Mouse (Mus musculus) heart, embryonic 16.5 days (tissue): ENCODE measurements around the gene Fau. TPM values are rescaled to one million over a fixed set of nuclear protein-coding genes. Genes with fewer than 3 reads are reported as not detected.

ENCODE experiments used
- ATAC-seq: fragments of 200-750 bp; cut with Nextera tagmentation; replicated peaks from 2 replicates; pipeline ENCODE4 v1.8.0; 2017; ENCODE audit warnings: moderate number of reproducible peaks; ENCODE audit not compliant: insufficient read depth, low FRiP score; ENCODE audit errors: extremely low read depth
- H3K27ac ChIP-seq: fragments of 300-500 bp; sonication (generic); 2 replicates; pipeline ENCODE4 v1.5.1; 2014; ENCODE audit warnings: mild to moderate bottlenecking, low read length, control low read depth, moderate library complexity
- H3K27me3 ChIP-seq: fragments of 300-500 bp; sonication (generic); 2 replicates; pipeline ENCODE4 v1.6.1; 2014; ENCODE audit warnings: low read length, mixed read lengths; ENCODE audit not compliant: control insufficient read depth, insufficient read depth
- H3K36me3 ChIP-seq: fragments of 300-500 bp; sonication (generic); 2 replicates; pipeline ENCODE4 v1.6.1; 2014; ENCODE audit not compliant: control insufficient read depth, insufficient read depth
- H3K4me1 ChIP-seq: fragments of 300-500 bp; sonication (generic); 2 replicates; pipeline ENCODE4 v1.6.1; 2014; ENCODE audit warnings: low read length, mixed read lengths; ENCODE audit not compliant: control insufficient read depth, insufficient read depth
- H3K4me2 ChIP-seq: fragments of 300-500 bp; sonication (generic); 2 replicates; pipeline ENCODE4 v1.6.1; 2014; ENCODE audit warnings: low read depth, mild to moderate bottlenecking, control low read depth, low read length
- H3K4me3 ChIP-seq: fragments of 300-500 bp; sonication (generic); 2 replicates; pipeline ENCODE4 v1.5.1; 2014; ENCODE audit warnings: mild to moderate bottlenecking, control low read depth, low read length
- H3K9ac ChIP-seq: fragments of 300-500 bp; sonication (generic); 2 replicates; pipeline ENCODE4 v1.6.1; 2014; ENCODE audit warnings: low read length, control low read depth
- H3K9me3 ChIP-seq: fragments of 300-500 bp; sonication (generic); replicated peaks from 2 replicates; pipeline ENCODE4 v1.6.1; 2016; ENCODE audit warnings: low read length; ENCODE audit not compliant: control insufficient read depth
- WGBS: fragments of 180-500 bp; shearing (Covaris S2); extraction: QIAGEN DNeasy Blood & Tissue Kit; methylation state at CpG from one replicate; pipeline ENCODE4 v1.1.7; 2014; 5-methylcytosine and 5-hydroxymethylcytosine counted together
- polyA plus RNA-seq: library from polyadenylated mRNA; unstranded; fragments of >200 nt; fragmentation: Nextera tagmentation; extraction: Ambion mirVana; gene quantifications from 2 replicates; pipeline ENCODE4 v1.2.1, GENCODE M21; 2015

The Fau gene
- polyA plus RNA-seq, 1 experiment from 2014 or later, result 354 TPM

DNA sequence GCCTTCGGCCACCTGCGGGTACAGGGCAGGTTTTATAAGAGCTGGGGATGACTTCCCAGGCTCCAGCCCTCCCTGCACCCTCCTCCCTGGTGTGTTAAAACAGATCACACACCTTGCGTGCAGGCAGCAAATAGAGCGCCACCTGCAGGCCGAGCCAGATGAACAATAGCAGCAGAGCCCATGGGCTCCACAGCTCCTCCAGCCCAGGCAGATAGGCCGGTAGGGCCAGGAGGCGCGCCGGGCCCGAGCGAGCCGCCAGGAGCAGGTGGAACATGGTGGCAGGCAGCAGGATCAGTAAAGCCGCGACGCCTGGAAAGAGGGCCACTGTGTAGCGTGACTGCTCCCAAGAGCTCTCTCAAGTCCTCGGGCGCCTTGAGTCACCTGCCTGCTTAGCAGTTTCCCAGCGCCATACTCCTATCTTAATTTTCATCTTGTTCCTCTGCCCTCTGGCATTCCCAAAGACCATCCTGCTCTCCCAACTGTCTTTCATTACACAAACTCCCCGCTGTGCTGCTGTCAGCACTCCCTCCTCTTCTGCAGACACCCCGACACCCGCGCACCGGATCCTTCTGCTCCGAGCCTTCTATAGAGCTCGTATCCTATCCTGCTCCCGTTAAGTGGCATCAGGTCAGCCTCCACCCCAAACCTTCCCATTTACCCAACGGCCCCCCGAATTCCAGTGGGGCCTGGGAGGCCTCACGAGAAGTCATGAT lies 9.5 kb downstream of the Fau start:
- under 1% methylated on average over 30 of the region's 30 CpGs for WGBS
- peak overlapping the region; percentile 21 for H3K27ac ChIP-seq

GRCm38 (mm10) chr19:6067724-6068415 lies 10.2 kb downstream of the Fau start, which contains the start of gene Tm7sf2:
TSS of gene Tm7sf2 (minus strand) at chr19:6068373.
- Histone ChIP-seq H3K4me3 (peak within 1 kb of the TSS; percentile 54), H3K27ac (peak within 1 kb of the TSS; percentile 38), H3K9me3 (no peaks in the 10 kb centered on the region), H3K27me3 (no peaks in the 10 kb centered on the region), H3K4me2 (peak within 1 kb of the TSS; percentile 95), H3K9ac (peak within 1 kb of the TSS; percentile 73), H3K4me1 (peaks cover 16% of the 10 kb centered on the region), H3K36me3 (peaks cover 24% of the 10 kb centered on the region)
- ATAC-seq, result peak; percentile 92
- WGBS, result 9% methylated on average over 33 of the region's 33 CpGs

More for the DNA sequence above, 9.5 kb downstream of the Fau start:
- Histone ChIP-seq H3K9me3 (no peaks in the 10 kb centered on the region), H3K36me3 (peaks cover 21% of the 10 kb centered on the region), H3K27me3 (no peaks in the 10 kb centered on the region), H3K4me2 (peak overlapping the region; percentile 95), H3K9ac (peak overlapping the region; percentile 73), H3K4me3 (peak overlapping the region; percentile 54), H3K4me1 (peaks cover 23% of the 10 kb centered on the region)
- peak; percentile 33 for ATAC-seq

- Histone ChIP-seq H3K27ac (no peak overlapping the region), H3K4me1 (peaks cover 14% of the 10 kb centered on the region), H3K27me3 (no peaks in the 10 kb centered on the region), H3K9ac (no peak overlapping the region), H3K4me2 (no peak overlapping the region), H3K9me3 (no peaks in the 10 kb centered on the region), H3K4me3 (no peak overlapping the region), H3K36me3 (peaks cover 25% of the 10 kb centered on the region)
- no peak for ATAC-seq
- 74% methylated on average over 4 of the region's 4 CpGs for WGBS
Measured at GRCm38 (mm10) chr19:6068951-6069350, 11.3 kb downstream of the Fau start.

DNA sequence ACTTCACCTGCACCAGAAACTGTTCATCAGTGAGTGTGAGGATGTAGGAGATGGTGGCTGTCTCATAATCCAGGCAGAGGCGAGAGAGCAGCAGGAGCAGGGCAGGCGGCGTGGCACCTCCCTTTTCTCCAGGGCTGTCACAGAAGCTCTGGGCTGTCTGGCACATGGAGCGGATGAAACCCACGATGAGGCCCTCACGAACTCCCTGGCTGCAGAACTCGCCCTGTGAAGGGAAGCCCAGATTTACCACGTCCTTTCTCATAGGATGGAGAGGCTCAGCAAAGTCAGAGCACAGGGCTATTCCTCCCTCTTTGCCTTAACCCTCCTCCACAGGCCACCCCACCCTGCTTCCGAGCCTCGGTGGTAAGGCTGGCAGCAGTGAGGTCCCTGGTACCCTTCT lies 12.2 kb downstream of the Fau start:
- no peak for ATAC-seq
- 85% methylated on average over 10 of the region's 10 CpGs for WGBS
- Histone ChIP-seq H3K36me3 (peaks cover 25% of the 10 kb centered on the region), H3K9me3 (no peaks in the 10 kb centered on the region), H3K9ac (no peak overlapping the region), H3K27me3 (no peaks in the 10 kb centered on the region), H3K4me2 (no peak overlapping the region), H3K4me1 (peaks cover 14% of the 10 kb centered on the region), H3K4me3 (no peak overlapping the region), H3K27ac (no peak overlapping the region)

DNA sequence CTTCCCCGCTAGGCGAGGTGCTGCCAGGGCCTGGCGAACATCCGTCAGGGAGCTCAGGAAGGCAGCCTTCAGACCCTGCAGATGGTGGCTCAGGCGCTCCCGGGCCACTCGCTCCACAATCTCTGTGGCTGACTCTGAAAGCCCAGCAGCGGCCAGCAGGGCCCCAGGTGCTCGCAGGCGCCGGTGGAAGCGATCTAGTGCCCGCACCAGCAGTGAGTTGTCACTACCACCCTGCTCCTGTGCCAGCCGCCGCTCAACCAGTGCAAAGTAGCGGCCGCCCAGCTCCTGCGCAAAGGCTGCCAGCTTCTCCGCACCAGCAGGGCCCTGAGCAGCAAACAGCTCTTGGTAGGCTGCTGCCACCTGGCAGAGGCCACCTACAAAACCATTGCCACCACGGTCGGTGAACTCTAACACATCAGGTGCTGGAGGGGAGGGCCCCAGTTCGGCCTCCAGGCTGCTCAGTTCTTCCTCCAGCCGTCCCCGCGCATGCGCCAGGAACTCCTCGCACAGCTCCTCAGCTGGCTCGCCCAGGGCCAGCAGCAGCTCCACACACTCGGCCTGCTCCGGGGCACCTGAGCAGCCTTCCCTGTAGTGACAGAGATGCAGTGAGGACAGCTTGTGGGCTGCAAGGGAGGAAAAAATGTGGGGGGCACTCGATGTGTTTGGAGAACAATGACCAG lies 13.1 kb downstream of the Fau start:
- no peak overlapping the region for H3K9ac ChIP-seq
- no peak overlapping the region for H3K4me2 ChIP-seq
- no peaks in the 10 kb centered on the region for H3K27me3 ChIP-seq
- no peak for ATAC-seq
- H3K9me3 ChIP-seq, result no peaks in the 10 kb centered on the region
- H3K4me3 ChIP-seq, result no peak overlapping the region
- H3K27ac ChIP-seq, result no peak overlapping the region
- H3K4me1 ChIP-seq, result peaks cover 14% of the 10 kb centered on the region
- peaks cover 25% of the 10 kb centered on the region for H3K36me3 ChIP-seq
- WGBS, result 86% methylated on average over 31 of the region's 31 CpGs

GRCm38 (mm10) chr19:6071261-6071660 lies 13.6 kb downstream of the Fau start:
- no peak overlapping the region for H3K4me3 ChIP-seq
- no peak overlapping the region for H3K27ac ChIP-seq
- H3K4me2 ChIP-seq, result no peak overlapping the region
- H3K36me3 ChIP-seq, result peaks cover 25% of the 10 kb centered on the region
- no peaks in the 10 kb centered on the region for H3K9me3 ChIP-seq
- no peak overlapping the region for H3K9ac ChIP-seq
- H3K4me1 ChIP-seq, result peaks cover 18% of the 10 kb centered on the region
- no peaks in the 10 kb centered on the region for H3K27me3 ChIP-seq
- WGBS, result 91% methylated on average over 19 of the region's 19 CpGs
- ATAC-seq, result no peak

GRCm38 (mm10) chr19:6073889-6074288 lies 16.2 kb downstream of the Fau start:
- 94% methylated on average over 5 of the region's 5 CpGs for WGBS
- Histone ChIP-seq H3K27ac (no peak overlapping the region), H3K36me3 (peaks cover 25% of the 10 kb centered on the region)

GRCm38 (mm10) chr19:6076564-6077393 lies 19.1 kb downstream of the Fau start, which contains the start of gene Vps51:
TSS of gene Vps51 (minus strand) at chr19:6077231.
- ATAC-seq, result peak; percentile 81
- H3K4me1 ChIP-seq, result peaks cover 7% of the 10 kb centered on the region

More at GRCm38 (mm10) chr19:6073889-6074288, 16.2 kb downstream of the Fau start:
- Histone ChIP-seq H3K4me1 (peaks cover 7% of the 10 kb centered on the region), H3K4me3 (no peak overlapping the region), H3K9me3 (no peaks in the 10 kb centered on the region), H3K27me3 (no peaks in the 10 kb centered on the region), H3K9ac (no peak overlapping the region), H3K4me2 (no peak overlapping the region)
- ATAC-seq, result no peak

More at GRCm38 (mm10) chr19:6076564-6077393, 19.1 kb downstream of the Fau start, which contains the start of gene Vps51:
- no peaks in the 10 kb centered on the region for H3K27me3 ChIP-seq
- peak within 1 kb of the TSS; percentile 96 for H3K4me2 ChIP-seq
- H3K27ac ChIP-seq, result peak within 1 kb of the TSS; percentile 78
- H3K4me3 ChIP-seq, result peak within 1 kb of the TSS; percentile 84
- WGBS, result under 1% methylated on average over 33 of the region's 33 CpGs
- peak within 1 kb of the TSS; percentile 86 for H3K9ac ChIP-seq
- no peaks in the 10 kb centered on the region for H3K9me3 ChIP-seq
- peaks cover 16% of the 10 kb centered on the region for H3K36me3 ChIP-seq
